Mouse (Mus musculus): ENCODE measurements around the gene Tmcc3.

- TF ChIP-seq POLR2A (IDR thresholded peaks at IDR 0.05; ENCODE audit: low read depth, low read length) (no peak), CTCF (IDR thresholded peaks at IDR 0.05; ENCODE audit: extremely low read depth, insufficient read depth, insufficient read length, insufficient replicate concordance) (no peak)
Measured at GRCm38 (mm10) chr10:94356504-94357169, 44.9 kb downstream of the Tmcc3 start.
